Mouse (Mus musculus) embryonic facial prominence, embryonic 11.5 days (tissue): ENCODE data around the gene Strada. TPM values are rescaled to one million over a fixed set of nuclear protein-coding genes. Genes with fewer than 3 reads are reported as not detected.

Experiments
- ATAC-seq: fragments of 200-750 bp; cut with Nextera tagmentation; replicated peaks from 2 replicates; pipeline ENCODE4 v1.8.0; 2017; ENCODE audit warnings: low read depth; ENCODE audit not compliant: insufficient number of reproducible peaks, low FRiP score, low TSS enrichment
- DNase-seq: peaks from one replicate; pipeline ENCODE4 v3.0.0-alpha.2; 2015; ENCODE audit warnings: low spot score
- H3K27ac ChIP-seq: fragments of 300-500 bp; sonication (generic); replicated peaks from 2 replicates; pipeline ENCODE4 v1.5.1; 2014; ENCODE audit warnings: mild to moderate bottlenecking, low read depth, low read length, control low read depth
- H3K27me3 ChIP-seq: fragments of 300-500 bp; sonication (generic); 2 replicates; pipeline ENCODE4 v1.6.1; 2014; ENCODE audit warnings: mild to moderate bottlenecking, low read length, moderate library complexity, mixed read lengths; ENCODE audit not compliant: control insufficient read depth, insufficient read depth
- H3K36me3 ChIP-seq: fragments of 300-500 bp; sonication (generic); replicated peaks from 2 replicates; pipeline ENCODE4 v1.6.1; 2014; ENCODE audit warnings: low read depth, mild to moderate bottlenecking, low read length, moderate library complexity, mixed read lengths; ENCODE audit not compliant: control insufficient read depth, insufficient read depth
- H3K4me1 ChIP-seq: fragments of 300-500 bp; sonication (generic); 2 replicates; pipeline ENCODE4 v1.6.1; 2014; ENCODE audit warnings: low read length, mixed read lengths; ENCODE audit not compliant: control insufficient read depth, insufficient read depth
- H3K4me2 ChIP-seq: fragments of 300-500 bp; sonication (generic); 2 replicates; pipeline ENCODE4 v1.6.1; 2014; ENCODE audit warnings: low read depth, mild to moderate bottlenecking, control low read depth, low read length, moderate library complexity
- H3K4me3 ChIP-seq: fragments of 300-500 bp; sonication (generic); 2 replicates; pipeline ENCODE4 v1.5.1; 2014; ENCODE audit warnings: low read depth, low read length, control low read depth
- H3K9ac ChIP-seq: fragments of 300-500 bp; sonication (generic); replicated peaks from 2 replicates; pipeline ENCODE4 v1.6.1; 2014; ENCODE audit warnings: mild to moderate bottlenecking, control low read depth, low read length
- H3K9me3 ChIP-seq: fragments of 300-500 bp; sonication (generic); replicated peaks from 2 replicates; pipeline ENCODE4 v1.6.1; 2016; ENCODE audit warnings: mild to moderate bottlenecking, low read length, inconsistent platforms, mixed read lengths; ENCODE audit not compliant: control insufficient read depth
- whole genome bisulfite sequencing: fragments of 180-500 bp; shearing (Covaris S2); extraction: QIAGEN DNeasy Blood & Tissue Kit; methylation state at CpG from one replicate; pipeline ENCODE4 v1.1.7; 2014; 5-methylcytosine and 5-hydroxymethylcytosine counted together
- polyA plus RNA-seq: library from polyadenylated mRNA; unstranded; fragments of >200 nt; fragmentation: Nextera tagmentation; extraction: Ambion mirVana; gene quantifications from 2 replicates; pipeline ENCODE4 v1.2.1, GENCODE M21; 2014

Strada gene
- polyA plus RNA-seq, 1 experiment from 2014 or later = 33.4 TPM

- H3K4me2 ChIP-seq = no peak overlapping the region
- H3K9me3 ChIP-seq = no peaks in the 10 kb centered on the region
- H3K27ac ChIP-seq = no peak overlapping the region
- DNase-seq (no peak), ATAC-seq (no peak)
- no peaks in the 10 kb centered on the region; the same call in 1 of the 2 replicates for H3K36me3 ChIP-seq
- H3K9ac ChIP-seq = no peak overlapping the region
- H3K27me3 ChIP-seq = no peaks in the 10 kb centered on the region
- no peaks in the 10 kb centered on the region for H3K4me1 ChIP-seq
- 54% methylated on average over 7 of the region's 7 CpGs for WGBS
- H3K4me3 ChIP-seq = no peak overlapping the region
These were observed 22.1 kb downstream of the Strada start for GRCm38 (mm10) chr11:106179711-106180448.

- no peak for ATAC-seq
- WGBS = 67% methylated on average over 5 of the region's 5 CpGs
- H3K9ac ChIP-seq = no peak overlapping the region
These were observed 23.8 kb downstream of the Strada start for GRCm38 (mm10) chr11:106178036-106178782.

GRCm38 (mm10) chr11:106176372-106176771 is 25.6 kb downstream of the Strada start:
- H3K27me3 ChIP-seq = no peaks in the 10 kb centered on the region
- H3K36me3 ChIP-seq = no peaks in the 10 kb centered on the region
- no peak overlapping the region for H3K9ac ChIP-seq
- no peaks in the 10 kb centered on the region for H3K4me1 ChIP-seq
- H3K4me2 ChIP-seq = no peak overlapping the region
- DNase-seq (no peak), ATAC-seq (no peak)
- H3K4me3 ChIP-seq = no peak overlapping the region
- H3K27ac ChIP-seq = no peak overlapping the region
- no peaks in the 10 kb centered on the region for H3K9me3 ChIP-seq
- WGBS = 86% methylated on average over 5 of the region's 5 CpGs

More at GRCm38 (mm10) chr11:106178036-106178782, 23.8 kb downstream of the Strada start:
- no peaks in the 10 kb centered on the region for H3K36me3 ChIP-seq
- no peaks in the 10 kb centered on the region for H3K27me3 ChIP-seq
- H3K9me3 ChIP-seq = no peaks in the 10 kb centered on the region
- DNase-seq = no peak
- H3K4me3 ChIP-seq = no peak overlapping the region
- no peak overlapping the region for H3K4me2 ChIP-seq
- no peak overlapping the region for H3K27ac ChIP-seq
- H3K4me1 ChIP-seq = no peaks in the 10 kb centered on the region

- no peak overlapping the region for H3K27ac ChIP-seq
- DNase-seq = no peak
- 71% methylated on average over 3 of the region's 3 CpGs for WGBS
- H3K9me3 ChIP-seq = no peaks in the 10 kb centered on the region
- H3K9ac ChIP-seq = no peak overlapping the region
- no peak overlapping the region for H3K4me3 ChIP-seq
- ATAC-seq = no peak
- H3K4me2 ChIP-seq = no peak overlapping the region
- H3K4me1 ChIP-seq = no peaks in the 10 kb centered on the region
- H3K36me3 ChIP-seq = no peaks in the 10 kb centered on the region
- H3K27me3 ChIP-seq = no peaks in the 10 kb centered on the region
These were observed 26.9 kb downstream of the Strada start for GRCm38 (mm10) chr11:106175081-106175480.

GRCm38 (mm10) chr11:106174372-106174771 is 27.6 kb downstream of the Strada start:
- WGBS = 79% methylated on average over 5 of the region's 5 CpGs
- no peaks in the 10 kb centered on the region for H3K27me3 ChIP-seq
- no peak overlapping the region for H3K4me3 ChIP-seq
- no peaks in the 10 kb centered on the region for H3K4me1 ChIP-seq
- no peak overlapping the region for H3K27ac ChIP-seq
- H3K36me3 ChIP-seq = no peaks in the 10 kb centered on the region
- no peak overlapping the region for H3K4me2 ChIP-seq
- DNase-seq (no peak), ATAC-seq (no peak)
- H3K9ac ChIP-seq = no peak overlapping the region
- H3K9me3 ChIP-seq = no peaks in the 10 kb centered on the region

- Histone ChIP-seq H3K4me1 (no peaks in the 10 kb centered on the region), H3K9ac (no peak overlapping the region), H3K4me2 (no peak overlapping the region), H3K27ac (no peak overlapping the region), H3K27me3 (no peaks in the 10 kb centered on the region), H3K9me3 (no peaks in the 10 kb centered on the region), H3K4me3 (no peak overlapping the region), H3K36me3 (no peaks in the 10 kb centered on the region)
- WGBS = 98% methylated on average over 2 of the region's 2 CpGs
- ATAC-seq = no peak
- DNase-seq = no peak
These were observed 28.7 kb downstream of the Strada start for GRCm38 (mm10) chr11:106173228-106173627.

- H3K27me3 ChIP-seq = no peaks in the 10 kb centered on the region
- H3K36me3 ChIP-seq = no peaks in the 10 kb centered on the region
- no peak overlapping the region for H3K9ac ChIP-seq
- H3K9me3 ChIP-seq = no peaks in the 10 kb centered on the region
- no peak overlapping the region for H3K4me2 ChIP-seq
- no peak overlapping the region for H3K27ac ChIP-seq
- H3K4me1 ChIP-seq = no peaks in the 10 kb centered on the region
- WGBS = 78% methylated on average over 7 of the region's 7 CpGs
- ATAC-seq (no peak), DNase-seq (peak; percentile 54)
- no peak overlapping the region for H3K4me3 ChIP-seq
These were observed 31.2 kb downstream of the Strada start for GRCm38 (mm10) chr11:106170807-106171206.

- H3K4me3 ChIP-seq = no peak overlapping the region
- no peaks in the 10 kb centered on the region for H3K9me3 ChIP-seq
- no peak overlapping the region for H3K9ac ChIP-seq
- H3K4me2 ChIP-seq = no peak overlapping the region
- H3K27ac ChIP-seq = no peak overlapping the region
- no peak for ATAC-seq
- H3K4me1 ChIP-seq = no peaks in the 10 kb centered on the region
- H3K27me3 ChIP-seq = no peaks in the 10 kb centered on the region
- 88% methylated on average over 5 of the region's 5 CpGs for WGBS
- DNase-seq = no peak
- no peaks in the 10 kb centered on the region for H3K36me3 ChIP-seq
These were observed 34.5 kb downstream of the Strada start for GRCm38 (mm10) chr11:106167435-106167834.
